Mouse (Mus musculus) inflammation-experienced regulatory T-cells, adult 6 months (primary cell): ENCODE data around the gene Ehf. TPM values are rescaled to one million over a fixed set of nuclear protein-coding genes. Genes with fewer than 3 reads are reported as not detected.

ENCODE experiments used
- ATAC-seq: one replicate; pipeline ENCODE4 v1.8.0; 2017
- polyA plus RNA-seq, 3 experiments: library from polyadenylated mRNA; unstranded; fragments of 100-300 nt; shearing (Covaris generic); gene quantifications; one replicate each; pipeline ENCODE4 v1.2.1; 2017

Ehf gene
- polyA plus RNA-seq: under 1 TPM in 2 of 3 experiments, not detected in 1; 0.57 to 0.62 TPM

DNA sequence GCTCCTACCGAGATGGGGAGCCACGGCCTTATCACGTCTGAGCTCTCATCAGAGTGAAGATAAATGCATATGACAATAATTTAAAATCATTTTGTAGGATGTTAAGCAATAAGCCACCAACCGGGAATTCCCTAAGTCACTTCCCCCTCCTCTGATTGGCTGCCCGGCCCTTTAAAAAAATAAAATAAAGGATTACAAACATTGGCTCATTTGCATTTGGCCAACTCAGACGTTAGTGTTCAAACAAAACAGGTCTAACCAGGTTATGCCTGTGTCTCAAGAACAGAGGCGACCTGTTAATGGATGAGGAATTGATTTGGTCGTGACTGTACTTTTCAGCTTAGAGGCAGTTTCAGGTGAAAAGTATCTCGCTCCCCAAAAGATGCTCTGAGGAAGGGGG is at the start of gene Ehf:
Gene Ehf (minus strand): TSS at position 147 of the 400 bp plus-strand sequence.
- ATAC-seq: no peak

DNA sequence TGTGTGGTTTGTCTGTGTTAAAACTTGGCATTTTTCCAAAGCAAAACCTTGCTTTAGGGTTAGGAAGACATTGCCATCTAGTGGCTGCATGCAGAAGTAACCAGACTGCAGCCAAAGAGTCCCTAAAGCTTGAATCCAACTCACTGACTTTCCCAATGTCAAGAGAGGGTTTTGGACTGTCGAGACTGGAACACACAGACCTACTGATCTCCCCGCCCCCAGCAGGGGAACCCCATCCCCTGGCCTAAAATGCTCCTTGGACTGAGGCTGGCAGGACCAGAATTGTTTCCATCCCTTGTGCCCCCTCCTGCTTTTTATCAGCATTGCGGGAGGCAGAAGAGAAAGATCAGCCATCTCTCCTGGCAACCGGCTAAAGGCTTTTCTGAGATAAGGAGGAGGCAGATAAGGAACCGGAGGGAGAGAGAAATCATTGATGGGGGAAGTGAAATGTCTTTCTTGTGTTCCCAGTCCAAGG is 44.4 kb upstream of the Ehf start:
- ATAC-seq: no peak

DNA sequence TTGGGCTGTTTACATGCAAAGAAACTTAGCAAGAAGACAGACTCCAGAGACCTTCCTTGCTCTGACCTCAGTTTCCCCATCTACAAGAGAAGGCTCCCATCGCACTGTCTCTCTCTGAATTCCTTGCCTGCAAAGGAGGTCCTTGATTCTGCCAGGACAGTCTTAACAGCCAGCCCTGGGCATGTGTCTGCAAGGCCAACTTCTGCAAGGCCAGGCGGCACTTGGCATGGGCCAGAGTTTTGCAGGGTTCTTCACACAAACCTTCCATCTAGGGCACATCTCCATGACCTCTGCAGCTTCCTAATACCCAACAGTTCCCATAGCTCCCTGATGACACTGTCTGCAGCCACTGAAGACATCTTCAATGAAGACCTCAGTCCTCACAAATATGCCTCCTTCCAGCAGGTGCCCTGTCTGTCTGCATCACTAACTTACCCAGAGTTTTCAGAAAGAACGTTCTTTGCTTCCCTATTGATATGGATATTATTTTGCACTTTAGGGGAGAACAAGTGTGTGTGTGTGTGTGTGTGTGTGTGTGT is 43.7 kb upstream of the Ehf start:
- ATAC-seq: no peak

DNA sequence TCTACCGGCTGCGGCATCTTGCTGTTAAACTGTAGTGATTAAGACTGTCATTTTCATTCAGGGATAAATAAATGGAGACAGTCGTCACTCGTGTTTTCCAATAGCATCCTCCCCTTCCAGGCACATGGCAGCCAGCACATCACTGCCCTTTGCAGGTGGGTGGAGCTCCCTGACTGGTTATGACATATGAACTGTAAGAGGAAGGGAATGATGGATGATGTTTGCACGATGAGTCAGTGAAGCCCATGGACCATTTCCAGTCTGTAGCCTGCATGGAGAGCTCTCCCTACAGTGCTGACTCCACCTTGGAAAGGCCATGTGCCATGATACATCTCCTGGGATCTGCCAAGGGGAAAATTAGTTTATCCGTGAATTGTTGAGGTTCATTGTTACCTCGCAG is 40.5 kb upstream of the Ehf start:
- ATAC-seq: no peak

DNA sequence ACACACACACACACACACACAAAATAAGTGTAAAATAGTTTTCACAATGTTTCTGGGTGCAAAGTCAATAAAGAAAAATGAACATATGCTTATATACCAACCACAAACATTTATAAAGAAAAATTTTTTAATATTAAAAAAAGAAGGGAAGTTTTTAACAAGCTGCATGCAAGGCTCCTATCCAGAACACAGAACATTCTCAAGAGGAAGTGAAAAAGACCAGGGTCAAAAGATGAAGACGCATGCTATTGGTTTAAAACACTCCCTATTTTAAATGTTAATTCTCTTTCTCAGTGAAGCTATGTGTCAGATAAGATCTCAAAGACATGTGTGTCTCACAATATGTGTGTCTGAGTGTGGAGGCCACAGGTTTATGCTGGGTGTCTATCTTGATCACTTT is 39.0 kb upstream of the Ehf start:
- no peak for ATAC-seq

DNA sequence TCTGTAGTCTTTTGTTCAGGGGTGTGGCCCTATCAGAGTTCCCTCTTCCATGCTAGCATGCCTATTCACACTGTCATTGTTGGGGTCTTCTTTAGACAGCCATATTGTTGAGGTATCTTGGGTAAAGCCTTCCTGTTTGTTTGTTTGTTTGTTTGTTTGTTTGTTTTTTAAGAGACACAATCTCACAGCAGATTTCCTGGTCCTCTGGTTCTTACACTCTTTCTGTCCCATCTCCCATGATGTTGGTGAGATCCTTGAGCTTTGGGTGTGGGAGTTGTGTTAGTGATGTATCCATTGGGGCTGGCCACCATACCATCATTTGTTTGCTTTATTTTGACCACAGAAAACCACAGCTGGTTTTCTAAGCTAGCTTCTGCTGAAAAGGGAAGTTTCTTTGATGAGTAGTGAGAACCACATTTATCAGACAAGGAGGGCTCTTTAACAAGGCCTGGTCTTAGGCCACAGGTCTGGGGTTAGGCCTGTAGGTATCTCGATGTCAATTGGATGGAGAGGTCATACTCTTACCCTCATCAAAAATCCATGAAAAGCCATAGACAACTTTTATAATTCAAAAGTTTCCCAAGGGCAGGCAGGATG is 38.4 kb upstream of the Ehf start:
- ATAC-seq: no peak

DNA sequence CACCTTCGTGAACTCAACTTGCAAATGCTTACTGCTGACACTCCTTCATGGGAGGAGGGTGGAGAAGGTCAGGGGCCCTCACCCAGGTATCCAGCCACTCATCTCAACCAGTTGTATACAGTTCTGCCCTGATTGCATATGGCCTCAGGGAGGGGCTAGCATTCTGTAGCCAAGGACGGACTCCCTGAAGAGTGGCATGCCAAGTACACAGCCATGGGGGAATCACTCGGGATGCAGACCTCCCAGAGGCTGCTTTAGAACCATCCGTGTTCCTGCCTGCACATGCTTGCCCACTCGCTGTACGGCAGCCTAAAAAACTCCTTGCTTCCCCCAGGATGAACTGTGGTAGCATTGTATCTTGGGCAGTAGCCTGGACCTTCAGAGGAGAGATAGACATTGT is 35.6 kb upstream of the Ehf start:
- no peak for ATAC-seq

DNA sequence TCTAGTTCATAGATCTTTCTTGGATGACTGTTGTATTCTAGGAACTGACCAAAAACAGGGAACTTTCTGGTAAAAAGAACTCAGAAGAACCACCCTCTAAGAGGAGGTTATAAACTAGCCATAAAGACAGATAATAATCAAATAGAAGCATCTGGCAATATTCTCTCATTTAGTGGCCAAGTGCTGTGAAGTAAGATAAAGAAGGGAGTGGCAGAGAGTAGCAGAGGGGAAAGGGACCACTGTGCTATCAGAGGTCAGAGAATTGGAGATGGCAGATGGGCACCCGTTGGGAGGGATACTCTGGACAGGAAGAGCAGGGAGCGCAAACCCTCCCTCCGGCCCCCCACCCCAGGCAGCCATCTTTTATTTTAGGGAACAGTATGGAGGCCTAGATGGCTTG is 34.3 kb upstream of the Ehf start:
- ATAC-seq: no peak

DNA sequence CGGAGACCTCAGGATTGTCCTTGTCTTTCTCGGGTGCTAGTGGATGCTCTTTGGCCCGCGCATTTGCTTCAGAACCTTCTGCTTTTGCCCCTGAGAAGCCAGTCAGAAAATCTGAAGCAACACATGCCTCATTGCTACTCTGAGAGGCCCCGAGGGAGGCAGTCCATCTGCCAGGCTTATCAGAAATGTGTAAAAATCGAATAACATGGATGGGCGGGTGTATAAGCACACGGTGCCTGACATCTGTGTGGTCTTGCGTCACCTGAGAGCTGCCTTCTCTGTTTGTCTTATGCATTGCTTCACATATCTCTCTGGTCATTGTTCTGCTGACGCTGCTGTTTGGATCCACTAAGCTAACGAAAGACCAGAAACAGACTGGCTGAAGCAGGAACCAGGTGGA is 33.5 kb upstream of the Ehf start:
- no peak for ATAC-seq

DNA sequence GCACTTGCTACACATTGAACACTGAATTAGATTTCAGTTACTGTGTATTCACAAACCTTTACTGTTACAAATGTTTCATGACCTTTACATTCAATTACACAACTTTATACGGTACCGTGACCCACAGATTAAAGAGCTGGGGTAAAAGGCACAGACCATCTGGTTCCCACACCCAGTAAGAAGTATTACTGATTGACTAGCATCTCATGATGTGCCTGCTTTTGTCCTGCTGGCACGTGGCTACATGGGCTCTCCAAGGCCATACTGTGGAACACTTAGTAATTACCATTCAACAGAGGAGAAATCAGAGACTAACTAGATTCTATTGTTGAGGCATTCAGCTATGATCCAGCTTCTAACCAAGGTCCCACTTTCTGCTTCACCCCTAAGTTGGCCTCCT is 32.9 kb upstream of the Ehf start:
- no peak for ATAC-seq

DNA sequence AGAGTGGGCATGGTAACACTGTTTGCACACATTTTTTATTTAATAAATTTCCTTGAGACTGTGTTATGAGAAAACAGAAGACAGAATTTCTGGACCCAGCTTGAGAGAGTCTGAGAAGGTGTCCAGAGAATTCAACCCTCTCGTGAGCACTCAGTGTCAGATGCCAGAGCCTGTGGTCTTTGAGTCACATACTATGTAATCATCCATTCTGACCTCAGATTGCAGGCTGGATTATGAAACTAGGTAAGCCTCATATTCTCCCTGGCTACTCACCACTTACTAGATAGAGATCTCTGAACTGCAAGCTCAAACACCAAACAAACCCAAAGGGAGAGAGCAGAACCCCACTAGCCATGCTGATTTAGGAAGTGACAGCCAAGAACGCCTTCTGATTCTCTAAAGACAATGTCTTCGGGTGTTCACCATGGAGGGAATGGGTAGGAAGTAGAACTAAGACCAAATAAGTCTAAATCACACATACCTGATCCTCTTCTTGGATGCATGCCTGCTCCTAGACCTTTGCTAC is 28.7 kb upstream of the Ehf start:
- ATAC-seq: no peak

DNA sequence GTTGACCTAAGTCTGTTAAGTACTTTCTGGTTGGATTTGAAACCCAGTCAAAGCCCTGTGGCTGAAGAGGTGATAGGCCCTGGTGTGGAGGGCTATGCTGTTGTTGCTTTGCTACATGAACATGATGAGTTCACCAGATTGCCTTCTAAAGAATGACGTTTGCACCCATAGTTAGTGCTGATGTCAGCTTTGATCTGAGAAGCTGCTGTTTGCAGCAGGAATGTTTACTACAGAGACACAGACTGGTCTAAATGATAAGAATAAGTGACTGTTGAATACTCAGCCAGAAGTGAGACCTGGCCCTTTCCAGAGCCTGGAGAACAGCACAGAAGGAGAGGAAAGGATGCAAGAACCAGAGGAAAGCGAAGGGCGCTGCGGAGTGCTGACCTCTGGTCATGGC is 25.7 kb upstream of the Ehf start:
- ATAC-seq: no peak

DNA sequence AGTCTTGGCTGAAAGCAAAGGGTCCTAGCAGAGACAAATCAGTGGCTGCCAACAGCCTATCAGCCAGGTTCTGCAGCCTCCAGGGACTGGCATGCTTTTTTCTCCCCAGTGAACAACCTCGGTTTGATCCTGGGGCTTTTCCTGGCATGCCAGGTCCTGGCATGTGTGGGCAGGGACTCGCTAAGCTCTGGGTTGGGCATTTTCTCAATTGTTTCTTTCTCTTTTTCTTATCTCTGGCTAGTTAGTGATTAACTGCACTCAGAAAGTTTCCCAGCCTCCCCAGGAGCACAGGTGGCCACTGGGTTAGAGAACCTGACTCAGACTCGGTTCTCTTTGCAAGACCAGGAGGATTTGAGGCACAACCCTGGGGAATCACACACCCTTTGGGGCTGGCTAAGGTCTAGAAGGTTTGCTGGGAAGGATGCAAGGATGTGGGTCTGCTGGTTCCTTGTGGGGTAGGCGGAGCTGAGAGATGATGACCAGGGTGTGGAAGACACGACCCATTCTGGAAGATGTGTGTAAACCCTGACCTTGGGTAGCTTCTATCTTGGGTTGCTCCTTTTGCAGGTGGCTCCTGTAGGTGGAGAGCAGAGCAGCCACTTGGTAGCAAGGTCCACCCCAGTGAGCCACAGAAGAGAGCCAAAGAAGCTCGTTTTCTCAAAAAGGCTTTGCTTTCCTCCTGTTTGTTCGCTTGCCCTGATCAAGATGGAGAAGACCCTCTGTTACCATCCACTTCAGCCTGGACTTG is 22.4 kb upstream of the Ehf start:
- no peak for ATAC-seq

DNA sequence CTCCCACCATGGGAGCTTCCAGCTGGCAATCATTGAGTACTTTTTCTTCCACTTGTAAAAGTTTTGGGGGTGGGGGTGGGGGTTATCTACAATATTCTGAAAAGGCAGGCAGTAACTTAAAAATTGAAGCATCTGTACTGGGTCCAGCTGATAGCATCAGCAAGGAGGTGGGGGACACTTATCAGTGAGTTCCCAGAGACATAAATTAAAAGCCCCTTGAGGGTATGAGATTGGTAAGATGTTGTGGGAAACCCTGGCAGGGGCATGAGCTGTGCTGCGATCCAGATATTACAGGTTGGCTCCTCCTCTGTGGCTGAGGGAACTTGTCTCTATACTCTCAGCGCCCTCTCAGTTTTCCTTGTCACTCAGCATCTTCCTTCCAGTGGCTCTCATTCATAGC is 21.2 kb upstream of the Ehf start:
- no peak for ATAC-seq

DNA sequence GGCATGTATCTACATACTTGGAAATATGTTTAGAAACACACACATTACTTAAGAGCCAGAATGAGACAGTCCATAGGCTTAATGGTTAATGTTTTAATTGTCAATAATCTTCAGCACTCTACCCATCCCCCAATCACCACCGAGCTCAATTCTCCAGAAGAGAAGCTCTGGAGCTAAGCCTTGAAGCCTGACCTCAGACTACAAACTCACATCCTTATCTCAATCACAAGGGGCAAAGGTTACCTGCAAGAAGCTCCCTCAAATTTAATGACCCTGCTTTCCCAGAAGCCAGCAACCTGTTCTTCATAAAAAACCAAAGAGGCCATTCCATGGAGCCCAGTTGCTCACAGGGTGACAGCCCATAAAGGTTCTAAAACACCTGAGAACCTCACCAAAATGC is 19.1 kb upstream of the Ehf start:
- no peak for ATAC-seq

DNA sequence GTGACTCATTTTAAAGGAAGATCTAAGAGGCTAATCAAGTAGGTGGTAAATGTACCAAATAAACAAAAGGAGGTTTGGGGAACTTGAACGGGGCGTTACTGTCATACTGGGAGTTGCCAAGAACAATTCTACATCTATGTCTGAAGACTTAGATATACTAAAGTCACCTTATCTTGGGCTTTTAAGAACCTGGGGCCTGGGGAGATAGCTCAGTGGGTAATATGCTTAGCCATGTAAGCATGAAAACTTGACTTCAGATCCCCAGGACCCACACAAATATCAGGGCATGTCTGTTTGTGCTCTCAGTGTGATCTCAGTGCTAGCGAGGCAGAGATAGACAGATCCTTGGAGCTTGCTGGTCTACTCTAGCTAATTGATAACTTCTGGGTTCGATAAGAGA is 18.6 kb upstream of the Ehf start:
- ATAC-seq: no peak

DNA sequence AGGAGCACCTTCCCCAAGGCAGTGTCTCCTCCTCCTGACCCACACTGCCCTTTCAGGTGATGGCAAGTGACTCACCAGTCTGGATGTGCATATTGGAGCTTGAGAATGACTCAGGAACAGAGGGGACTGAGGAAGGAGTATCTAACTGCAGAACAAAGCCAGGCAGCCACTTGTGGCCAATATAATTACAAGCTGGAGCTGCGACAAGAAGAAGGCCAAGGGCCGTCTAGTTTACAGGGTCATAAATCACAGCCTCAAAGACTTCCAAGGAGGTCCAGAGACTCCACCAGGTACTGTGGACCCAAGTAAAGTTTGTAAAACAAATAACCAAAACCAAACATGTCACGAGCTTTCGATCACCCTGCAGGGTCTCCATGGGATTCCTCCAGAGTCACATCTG is 10.9 kb upstream of the Ehf start:
- no peak for ATAC-seq

DNA sequence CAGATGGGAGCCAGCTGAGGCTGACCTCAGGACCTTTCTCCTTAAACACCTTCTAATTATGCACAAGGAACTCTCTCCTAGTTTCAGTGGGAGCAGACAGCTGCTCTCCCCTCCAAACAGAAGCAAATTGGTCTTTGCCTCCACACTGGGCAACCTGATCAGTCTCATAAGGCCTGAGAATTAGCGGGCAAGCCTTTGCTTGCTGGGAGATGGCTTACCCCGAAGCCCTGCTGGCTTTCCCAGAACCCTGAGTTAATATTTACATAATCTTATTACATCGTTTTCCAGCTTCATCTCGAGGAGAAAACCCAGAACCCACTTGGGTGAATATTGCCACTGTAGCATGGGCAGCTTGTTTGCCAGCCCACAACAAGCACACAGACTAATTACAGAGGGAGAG is 9.6 kb upstream of the Ehf start:
- no peak for ATAC-seq

DNA sequence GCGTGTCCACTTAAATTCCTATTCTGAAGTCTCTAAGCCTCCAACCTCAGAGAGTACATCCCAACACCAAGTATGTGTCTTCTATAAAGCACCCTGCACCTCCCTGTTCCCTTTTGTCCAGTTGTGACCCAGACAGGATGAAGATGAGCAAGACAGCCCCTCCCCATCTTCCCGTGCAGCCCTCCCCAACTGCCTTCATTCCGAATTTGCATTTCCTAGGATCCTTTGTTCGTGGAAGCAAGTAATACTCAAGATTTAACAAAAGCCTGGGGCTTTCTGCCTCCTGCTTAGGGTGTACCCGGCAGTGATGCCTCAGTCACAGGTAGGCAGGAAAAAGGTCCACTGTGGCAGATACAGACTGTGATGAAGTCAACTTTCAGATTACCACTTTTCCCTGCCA is 7.6 kb upstream of the Ehf start:
- no peak for ATAC-seq

DNA sequence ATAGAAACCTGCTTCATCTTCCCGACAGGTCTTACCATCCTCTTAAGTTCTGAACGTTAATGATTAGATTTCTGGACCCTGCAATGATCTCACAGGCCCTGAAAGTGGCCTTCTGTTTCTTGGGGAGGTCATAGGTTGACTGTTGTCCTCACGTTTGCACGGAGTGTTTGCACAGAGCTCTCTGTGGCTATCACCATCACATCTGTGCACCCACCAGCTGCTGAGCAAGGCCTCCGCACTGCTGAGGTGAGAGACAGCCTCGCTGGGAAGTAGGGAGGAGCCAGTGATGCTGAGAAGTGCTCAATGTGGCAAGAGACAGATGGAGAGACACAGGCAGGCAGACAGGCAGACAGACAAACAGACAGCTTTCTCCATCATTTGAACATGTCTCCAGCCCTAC is 3.6 kb upstream of the Ehf start:
- ATAC-seq: no peak

DNA sequence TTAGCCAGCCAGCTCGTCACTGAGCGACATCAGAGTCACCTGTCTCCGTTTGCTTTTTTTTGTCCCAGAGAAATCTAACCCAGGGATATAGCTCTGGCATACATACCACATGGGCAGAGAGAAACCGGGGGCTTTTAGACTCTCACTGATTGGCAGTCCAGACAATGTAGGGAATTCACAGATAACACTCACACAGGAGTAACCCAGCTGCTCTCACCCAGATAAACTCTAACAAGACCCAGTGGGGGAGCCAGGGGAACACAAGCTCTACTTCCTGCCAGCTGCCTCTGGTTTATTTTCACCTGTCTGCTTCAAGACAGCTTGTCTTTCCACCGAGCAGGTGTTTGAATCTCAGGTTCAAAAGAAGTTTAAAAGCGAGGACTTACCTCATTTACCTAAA is 409 bp downstream of the Ehf start:
- no peak for ATAC-seq

DNA sequence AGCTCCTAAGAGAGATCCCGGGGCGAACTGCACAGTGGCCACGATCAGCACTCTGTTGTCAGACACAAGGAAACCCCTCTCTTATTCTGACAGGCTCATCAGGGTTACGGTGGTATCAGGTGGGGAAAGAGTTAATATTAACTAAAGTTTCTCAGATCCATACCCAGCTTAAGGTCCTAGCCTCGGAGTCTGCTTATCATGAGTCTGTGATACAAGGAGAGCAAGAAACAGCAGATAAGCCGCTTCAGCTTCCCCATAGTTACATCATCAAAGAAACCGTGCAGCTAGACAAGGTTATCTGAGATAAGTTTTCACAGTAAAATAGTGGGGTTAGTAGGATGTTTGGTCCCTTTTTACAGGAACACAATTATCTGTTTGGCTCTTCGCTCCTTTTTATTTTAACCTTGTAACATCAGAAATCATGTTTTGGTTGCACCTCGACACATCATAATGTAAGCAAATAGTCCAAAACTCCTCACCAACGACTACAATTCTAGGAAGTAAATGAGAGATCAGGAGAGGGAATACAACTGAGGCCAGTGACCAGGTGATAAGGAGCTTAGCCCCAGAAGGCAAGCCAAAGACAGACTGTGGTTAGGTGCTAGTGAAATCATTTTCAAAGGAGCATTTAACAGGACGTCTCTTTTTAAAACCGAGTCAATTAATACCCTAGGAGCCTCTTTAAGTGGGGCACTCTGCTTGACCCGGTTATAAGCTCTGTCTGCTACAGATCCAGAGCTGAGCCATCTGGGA is 4.2 kb downstream of the Ehf start:
- ATAC-seq: no peak

DNA sequence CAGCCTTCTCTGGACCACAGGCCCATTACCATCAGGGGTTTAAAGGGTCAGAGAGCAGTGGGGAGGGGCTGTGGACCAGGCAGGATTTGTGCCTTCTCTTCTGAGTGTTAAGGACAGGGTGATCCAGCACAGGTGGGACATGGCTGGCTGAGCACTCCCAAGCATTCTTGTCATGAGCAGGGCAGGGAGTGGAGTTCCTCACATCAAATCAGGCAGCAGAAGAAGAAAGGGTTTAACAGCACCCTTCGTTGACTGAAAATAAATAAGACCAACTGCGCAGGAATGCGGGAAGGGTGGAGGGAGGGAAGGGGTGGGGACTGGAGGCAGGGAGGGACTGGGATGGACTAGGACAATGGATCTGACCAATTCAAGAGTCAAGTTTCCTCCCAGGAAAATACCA is 8.6 kb downstream of the Ehf start:
- no peak for ATAC-seq
